Mouse (Mus musculus): ENCODE results near the gene Nrap.

DNA sequence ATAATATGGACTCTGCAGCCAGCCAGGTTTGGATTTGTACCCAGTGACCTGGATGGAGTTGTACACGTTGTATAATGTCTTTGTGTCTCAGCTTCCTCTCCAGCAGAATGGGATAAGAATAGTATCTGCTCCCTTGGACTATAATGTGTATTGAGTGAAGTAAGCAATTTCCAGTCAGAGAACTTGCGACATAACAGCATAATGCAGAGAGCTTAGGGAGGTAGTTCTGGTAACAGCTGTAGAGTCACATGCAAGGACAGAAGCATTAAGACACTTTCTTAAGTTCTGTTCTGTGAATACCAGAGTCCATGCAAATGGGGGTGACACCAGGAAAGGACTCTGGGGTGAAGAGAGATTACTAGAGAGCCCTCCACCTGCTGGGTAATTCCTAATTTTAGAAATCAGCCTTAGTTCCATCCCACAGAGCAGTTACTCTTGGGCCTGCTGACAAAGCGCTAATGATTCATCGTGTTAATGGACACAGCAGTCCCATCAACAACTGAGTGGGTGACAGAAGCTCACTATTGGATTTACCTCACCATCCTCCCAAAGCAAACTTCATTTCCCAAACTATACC lies 2.0 kb downstream of the Nrap start:
- no peak for TF ChIP-seq POLR2A (IDR thresholded peaks at IDR 0.05; ENCODE audit: insufficient read depth, low read length)
- no peak for TF ChIP-seq CTCF (IDR thresholded peaks at IDR 0.05; ENCODE audit: low read depth, low read length)
